Mouse (Mus musculus) retina, postnatal 7 days (tissue): Measurements from ENCODE around the gene Nrxn3.

ENCODE experiments used
- DNase-seq: peaks from one replicate; pipeline ENCODE4 v3.0.0-alpha.2; 2012; ENCODE audit warnings: low read depth, low spot score

The Nrxn3 gene

DNA sequence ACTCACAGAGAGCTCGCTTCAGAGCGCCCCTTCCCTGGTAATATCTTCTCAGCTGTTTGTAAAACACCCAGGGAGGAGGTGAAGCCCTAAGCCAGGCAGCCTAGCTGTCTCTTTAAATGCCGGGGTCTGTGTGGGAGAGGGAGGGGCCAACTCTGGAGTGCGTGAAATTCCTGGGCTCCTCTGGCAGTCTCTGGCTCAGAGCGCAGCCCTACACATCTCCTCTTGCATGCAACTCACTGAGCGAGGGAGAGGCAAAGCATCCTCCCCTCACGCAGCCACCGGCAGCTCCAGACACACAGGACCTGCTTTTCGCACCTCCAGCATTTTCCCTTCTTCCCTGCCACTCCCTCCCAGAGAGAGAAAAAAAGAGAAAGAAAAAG is at the start of gene Nrxn3:
Gene Nrxn3 (plus strand): TSS at position 186 of the 380 bp plus-strand sequence.
- peak; percentile 67 for DNase-seq

- DNase-seq: no peak
These were observed 18.4 kb upstream of the Nrxn3 start for GRCm38 (mm10) chr12:88704159-88704846.

GRCm38 (mm10) chr12:88705959-88706358 is 16.7 kb upstream of the Nrxn3 start:
- no peak for DNase-seq

DNA sequence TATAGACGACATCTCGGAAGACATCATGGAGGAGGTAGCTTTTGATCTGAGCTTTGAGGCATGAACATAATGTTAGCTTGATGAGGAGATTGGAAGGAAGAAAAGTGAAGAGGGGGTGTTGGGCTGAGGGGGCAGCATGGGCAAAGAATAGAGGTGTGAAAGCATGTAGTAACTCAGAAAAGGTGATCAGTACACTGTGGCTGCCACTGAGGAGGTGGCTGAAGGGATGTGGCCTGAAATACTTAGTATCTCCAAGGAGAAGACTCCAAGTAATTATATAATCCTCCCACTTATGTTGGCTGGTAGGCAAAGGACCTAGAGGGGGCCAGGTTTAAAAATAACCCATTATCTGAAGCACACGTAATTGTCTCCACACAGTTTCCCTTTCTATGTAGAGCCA is 14.9 kb upstream of the Nrxn3 start:
- no peak for DNase-seq

DNA sequence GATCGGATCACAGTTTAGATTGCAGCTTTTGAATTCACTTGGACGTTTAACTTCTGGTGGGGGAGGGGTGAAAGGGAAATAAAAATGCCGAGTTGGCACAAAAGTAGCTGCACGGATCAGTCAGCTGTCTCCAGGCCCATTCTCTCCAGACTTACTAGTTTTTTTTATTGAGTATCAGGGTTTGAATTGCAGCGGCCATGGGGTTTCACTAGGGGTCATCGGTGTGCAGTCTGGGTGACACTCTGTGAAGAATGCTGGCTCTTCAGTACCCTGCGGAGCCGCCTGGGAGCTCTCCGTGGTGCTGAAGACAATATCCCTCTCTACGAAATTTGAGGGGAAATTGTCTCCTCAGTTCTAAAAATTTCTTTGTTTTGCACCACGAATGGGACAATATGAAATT is 13.5 kb upstream of the Nrxn3 start:
- peak; percentile 53 for DNase-seq

- no peak for DNase-seq
These were observed 9.2 kb upstream of the Nrxn3 start for GRCm38 (mm10) chr12:88713456-88713855.

- DNase-seq: no peak
These were observed 515 bp upstream of the Nrxn3 start for GRCm38 (mm10) chr12:88722031-88722690.

- DNase-seq: peak; percentile 9
These were observed 3.6 kb downstream of the Nrxn3 start for GRCm38 (mm10) chr12:88726316-88726715.

- DNase-seq: no peak
These were observed 4.1 kb downstream of the Nrxn3 start for GRCm38 (mm10) chr12:88726755-88727154.

DNA sequence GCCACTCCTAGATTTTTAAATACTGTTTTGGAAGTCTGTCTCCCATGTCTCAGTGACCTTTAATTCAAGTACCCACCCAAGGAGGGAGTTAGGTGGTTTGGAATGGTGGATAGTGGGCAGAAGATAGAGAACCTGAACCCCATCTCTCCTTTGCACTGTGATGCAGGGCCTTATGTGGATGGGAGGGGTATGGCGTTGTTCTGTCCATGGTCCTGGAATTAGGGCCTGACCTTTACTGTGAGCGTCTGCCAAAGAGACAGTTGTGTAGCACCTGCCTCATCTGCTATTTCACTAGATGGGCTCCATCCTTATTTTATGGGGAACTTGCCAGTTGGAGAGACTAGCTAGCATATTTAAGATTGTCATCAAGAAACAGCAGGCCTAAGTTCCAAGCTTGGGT is 8.0 kb downstream of the Nrxn3 start:
- DNase-seq: no peak

DNA sequence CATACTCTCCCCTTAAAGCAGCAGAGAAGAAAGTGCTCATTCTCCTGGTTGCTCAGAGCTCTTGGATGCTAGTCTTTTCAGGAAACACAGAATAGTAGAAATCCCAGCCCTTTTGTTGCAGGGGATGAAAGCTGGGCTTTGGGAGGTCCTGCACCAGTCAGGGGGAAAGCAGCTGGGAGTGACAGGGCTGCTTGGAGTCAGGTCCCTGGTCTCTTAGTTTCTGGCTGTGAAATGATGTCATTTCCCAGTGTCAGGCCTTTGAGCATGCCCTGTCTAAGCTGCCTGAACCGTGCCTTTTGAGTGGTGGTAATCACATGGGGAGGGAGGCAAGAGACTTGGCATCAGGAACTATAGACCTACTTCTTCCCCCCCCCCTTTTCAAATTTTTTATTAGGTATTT is 12.4 kb downstream of the Nrxn3 start:
- DNase-seq: no peak

- DNase-seq: no peak
These were observed 14.4 kb downstream of the Nrxn3 start for GRCm38 (mm10) chr12:88737081-88737480.

- DNase-seq: no peak
These were observed 15.9 kb downstream of the Nrxn3 start for GRCm38 (mm10) chr12:88738616-88739015.

DNA sequence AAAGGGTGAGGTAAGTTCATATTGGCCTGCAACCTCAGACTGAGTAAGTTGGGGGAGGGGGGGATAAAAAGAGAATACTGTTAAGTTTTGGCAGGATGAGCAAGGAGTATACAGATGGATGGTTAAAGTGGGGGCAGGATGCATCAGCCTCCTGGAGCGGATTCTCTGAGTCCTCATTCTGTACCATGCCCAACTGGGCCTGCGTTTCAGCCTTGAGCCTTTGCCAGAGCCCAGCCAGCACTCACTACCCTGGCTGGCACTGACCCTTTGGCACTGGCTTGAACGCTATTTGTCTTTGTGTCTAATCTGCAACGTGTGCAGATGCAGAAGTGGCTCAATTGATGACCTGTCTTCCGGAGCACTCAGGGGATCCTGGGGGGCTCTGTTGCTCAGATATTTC is 24.1 kb downstream of the Nrxn3 start:
- no peak for DNase-seq

GRCm38 (mm10) chr12:88764791-88765190 is 42.1 kb downstream of the Nrxn3 start:
- DNase-seq: no peak

GRCm38 (mm10) chr12:88774666-88775065 is 52.0 kb downstream of the Nrxn3 start:
- no peak for DNase-seq

GRCm38 (mm10) chr12:88778036-88778435 is 55.4 kb downstream of the Nrxn3 start:
- no peak for DNase-seq

- DNase-seq: no peak
These were observed 61.8 kb downstream of the Nrxn3 start for GRCm38 (mm10) chr12:88784199-88785147.

DNA sequence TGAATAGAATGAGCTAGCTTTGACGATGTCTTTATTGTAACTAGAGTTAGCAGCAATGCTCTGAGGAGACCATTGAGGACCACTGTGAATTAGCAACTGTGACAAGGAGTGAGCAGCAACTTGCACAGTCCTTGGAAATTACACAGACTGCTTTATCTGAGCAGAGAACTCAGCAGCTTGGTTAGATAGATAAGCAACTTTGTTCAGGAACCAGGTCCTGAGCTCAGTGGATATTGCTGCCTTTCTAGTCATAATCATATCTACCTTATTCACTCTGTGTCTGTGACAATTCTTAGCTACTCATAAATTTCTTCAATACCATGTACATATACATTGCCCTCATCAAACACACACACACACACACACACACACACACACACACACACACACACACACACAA is 70.6 kb downstream of the Nrxn3 start:
- DNase-seq: no peak

DNA sequence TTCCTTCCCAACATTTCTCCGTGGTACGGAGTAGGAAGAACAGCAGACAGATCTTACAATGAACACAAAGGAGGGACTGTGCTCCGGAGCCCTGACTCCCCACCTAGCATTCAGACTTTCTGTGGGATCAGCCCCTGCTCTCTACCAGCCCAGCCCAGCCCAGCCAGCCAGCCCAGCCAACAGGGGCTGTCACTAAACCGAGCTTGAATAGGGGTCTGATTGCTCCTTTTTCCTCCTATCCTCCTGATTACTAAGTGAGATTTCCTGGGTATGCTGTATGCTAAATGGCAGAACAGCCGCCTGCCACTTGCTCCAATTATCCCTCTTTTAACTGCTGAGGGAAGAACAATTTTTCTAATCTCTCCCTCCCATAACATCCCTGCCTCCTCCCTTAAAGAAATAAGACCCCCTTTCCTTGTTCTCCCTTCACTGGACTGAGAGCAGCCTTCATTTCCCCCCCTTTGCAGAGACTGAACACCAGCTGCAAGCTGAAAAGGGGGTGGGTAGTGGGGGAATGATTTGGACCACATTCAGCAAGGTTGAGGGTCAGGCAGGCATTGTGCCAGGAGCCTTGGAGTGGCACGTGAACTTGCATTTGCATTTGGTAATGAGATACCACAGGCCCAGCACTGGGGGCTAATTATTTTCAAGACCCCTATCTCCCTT is 78.4 kb downstream of the Nrxn3 start:
- no peak for DNase-seq

- no peak for DNase-seq
These were observed 79.0 kb downstream of the Nrxn3 start for GRCm38 (mm10) chr12:88801656-88802007.

GRCm38 (mm10) chr12:88808947-88809346 is 86.3 kb downstream of the Nrxn3 start:
- DNase-seq: no peak
